Mouse (Mus musculus): ENCODE results near the gene Rbck1.

Gene Rbck1

GRCm38 (mm10) chr2:152343329-152344213 is 11.1 kb upstream of the Rbck1 start, which contains the start of gene Trib3:
Trib3 (minus strand) TSS chr2:152344032.
- peak; percentile 80 for DNase-seq (ENCODE audit: low spot score)

GRCm38 (mm10) chr2:152339631-152340179 is 7.3 kb upstream of the Rbck1 start:
- DNase-seq (ENCODE audit: low spot score), result no peak

GRCm38 (mm10) chr2:152338319-152338718 is 5.9 kb upstream of the Rbck1 start:
- no peak for DNase-seq (ENCODE audit: low spot score)

- no peak for DNase-seq (ENCODE audit: low spot score)
Observed at GRCm38 (mm10) chr2:152337591-152338212, 5.2 kb upstream of the Rbck1 start.

- no peak for DNase-seq (ENCODE audit: low spot score)
Observed at GRCm38 (mm10) chr2:152336856-152337255, 4.4 kb upstream of the Rbck1 start.

GRCm38 (mm10) chr2:152335289-152335820 is 2.9 kb upstream of the Rbck1 start:
- DNase-seq (ENCODE audit: low spot score), result no peak

- no peak for DNase-seq (ENCODE audit: low spot score)
Observed at GRCm38 (mm10) chr2:152333345-152334006, 1.0 kb upstream of the Rbck1 start.

- no peak for DNase-seq (ENCODE audit: low spot score)
Observed at GRCm38 (mm10) chr2:152330858-152331423, 1.5 kb downstream of the Rbck1 start.

- DNase-seq (ENCODE audit: low spot score), result no peak
Observed at GRCm38 (mm10) chr2:152327980-152328379, 4.5 kb downstream of the Rbck1 start.

- no peak for DNase-seq (ENCODE audit: low spot score)
Observed at GRCm38 (mm10) chr2:152326654-152327053, 5.8 kb downstream of the Rbck1 start.

- no peak for DNase-seq (ENCODE audit: low spot score)
Observed at GRCm38 (mm10) chr2:152326157-152326556, 6.3 kb downstream of the Rbck1 start.

- no peak for DNase-seq (ENCODE audit: low spot score)
Observed at GRCm38 (mm10) chr2:152324842-152325241, 7.6 kb downstream of the Rbck1 start.

- DNase-seq (ENCODE audit: low spot score), result no peak
Observed at GRCm38 (mm10) chr2:152323971-152324370, 8.5 kb downstream of the Rbck1 start.

GRCm38 (mm10) chr2:152322198-152322597 is 10.3 kb downstream of the Rbck1 start:
- no peak for DNase-seq (ENCODE audit: low spot score)

- no peak for DNase-seq (ENCODE audit: low spot score)
Observed at GRCm38 (mm10) chr2:152321558-152321957, 10.9 kb downstream of the Rbck1 start.

GRCm38 (mm10) chr2:152317054-152317453 is 15.4 kb downstream of the Rbck1 start:
- no peak for DNase-seq (ENCODE audit: low spot score)

- no peak for DNase-seq (ENCODE audit: low spot score)
Observed at GRCm38 (mm10) chr2:152313926-152314325, 18.5 kb downstream of the Rbck1 start.

GRCm38 (mm10) chr2:152312996-152313395 is 19.5 kb downstream of the Rbck1 start:
- no peak for DNase-seq (ENCODE audit: low spot score)

GRCm38 (mm10) chr2:152307186-152307585 is 25.3 kb downstream of the Rbck1 start:
- DNase-seq (ENCODE audit: low spot score), result no peak

- DNase-seq (ENCODE audit: low spot score), result no peak
Observed at GRCm38 (mm10) chr2:152305480-152305879, 27.0 kb downstream of the Rbck1 start.

- DNase-seq (ENCODE audit: low spot score), result no peak
Observed at GRCm38 (mm10) chr2:152303781-152304180, 28.7 kb downstream of the Rbck1 start.

GRCm38 (mm10) chr2:152302862-152303261 is 29.6 kb downstream of the Rbck1 start:
- no peak for DNase-seq (ENCODE audit: low spot score)

All from ovary, postnatal 36 days (tissue).